Mouse (Mus musculus) urinary bladder, postnatal 10 days (tissue): Measurements from ENCODE around the gene Lsm7.
A peak's percentile ranks its signal among the peaks of the same experiment; 100 is the strongest.
"Not testable (repeated sequence)": the region's sequence is repeated elsewhere in the genome, so short reads cannot be mapped to it uniquely, and the experiment has no call there.

Experiments
- DNase-seq: peaks from one replicate; pipeline ENCODE4 v3.0.0; 2022; ENCODE audit warnings: low spot score

Gene Lsm7

GRCm38 (mm10) chr10:80835617-80836016 is 19.4 kb downstream of the Lsm7 start:
- DNase-seq: no peak

DNA sequence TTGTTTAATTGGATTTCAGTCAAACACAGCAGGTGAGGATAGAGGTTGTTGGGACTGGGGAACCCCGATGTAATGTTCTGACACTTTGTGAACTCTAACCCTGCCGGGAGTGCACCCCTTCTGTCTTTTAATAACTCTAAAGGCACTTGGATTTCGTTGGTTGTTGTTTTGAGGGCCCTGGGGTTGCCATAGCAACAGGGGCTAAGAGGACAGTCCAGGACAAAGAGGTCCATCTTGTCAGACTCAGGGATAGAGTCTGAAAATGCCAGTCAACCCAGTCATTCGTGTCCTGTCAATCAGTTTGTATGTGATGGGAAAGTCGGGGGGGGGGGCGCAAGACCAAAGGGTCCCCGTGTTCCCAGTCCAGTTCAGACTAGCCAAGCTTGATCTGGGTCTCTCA is 22.2 kb downstream of the Lsm7 start:
- DNase-seq: no peak

GRCm38 (mm10) chr10:80831136-80831535 is 23.9 kb downstream of the Lsm7 start:
- no peak for DNase-seq

DNA sequence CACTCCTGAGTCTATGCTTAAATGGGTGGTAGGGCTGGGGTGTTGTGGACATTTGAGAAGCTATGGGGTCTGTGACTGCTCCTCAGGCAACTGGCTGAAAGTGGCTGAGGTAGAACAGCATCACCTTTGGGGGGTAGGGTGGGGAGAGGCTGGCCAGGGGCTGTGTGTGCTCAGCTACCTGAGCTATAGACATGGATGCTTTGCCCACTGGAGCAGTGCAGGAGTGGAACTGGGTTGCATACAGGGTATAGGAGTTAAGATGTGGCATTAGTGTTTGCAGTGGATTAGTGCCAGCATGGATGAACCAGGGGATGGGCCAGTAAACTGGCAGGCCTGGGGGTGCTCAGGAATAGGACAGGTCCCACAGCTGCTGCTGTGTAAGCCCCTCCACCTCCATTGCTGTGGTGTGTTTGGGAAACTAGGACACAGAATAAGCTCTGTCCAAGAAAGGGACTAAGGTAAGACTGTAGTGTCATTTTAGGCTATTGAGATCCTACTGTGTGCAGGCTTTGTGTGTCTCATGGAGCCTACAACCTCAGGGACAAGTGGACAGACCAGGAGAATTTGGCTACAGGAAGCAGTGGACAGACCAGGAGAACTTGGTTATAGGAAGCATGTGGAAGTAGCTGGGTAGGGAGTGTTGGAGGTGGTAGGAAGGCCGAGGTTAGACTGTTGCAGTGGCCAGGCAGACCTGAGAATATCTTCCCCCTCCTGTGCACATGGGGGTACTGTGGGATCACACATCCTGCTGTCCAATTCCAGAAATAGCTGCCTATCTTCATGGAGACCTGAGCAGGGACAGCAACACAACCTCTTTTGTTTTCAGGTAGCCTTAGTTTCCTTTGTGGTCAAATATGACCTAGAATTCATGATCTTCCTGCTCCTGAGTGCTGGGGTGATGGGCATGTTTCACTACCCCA is 25.4 kb downstream of the Lsm7 start:
- no peak for DNase-seq

DNA sequence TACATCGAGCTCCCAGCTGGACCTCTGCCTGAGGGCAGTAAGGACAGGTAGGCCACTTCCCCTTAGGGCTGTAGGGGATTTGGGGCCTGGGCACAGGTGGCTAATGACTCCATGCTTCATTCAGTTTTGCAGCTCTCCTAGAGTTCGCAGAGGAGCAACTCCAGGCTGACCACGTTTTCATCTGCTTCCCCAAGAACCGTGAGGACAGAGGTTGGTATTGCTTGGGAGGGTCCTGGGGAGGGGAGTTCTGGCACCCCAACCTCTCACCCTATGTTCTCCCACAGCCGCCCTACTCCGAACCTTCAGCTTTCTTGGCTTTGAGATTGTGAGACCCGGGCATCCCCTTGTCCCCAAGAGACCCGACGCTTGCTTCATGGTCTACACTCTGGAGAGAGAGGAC is 26.4 kb downstream of the Lsm7 start:
- DNase-seq: not testable (repeated sequence)

- no peak for DNase-seq
These were observed 27.1 kb downstream of the Lsm7 start for GRCm38 (mm10) chr10:80827870-80828420.

DNA sequence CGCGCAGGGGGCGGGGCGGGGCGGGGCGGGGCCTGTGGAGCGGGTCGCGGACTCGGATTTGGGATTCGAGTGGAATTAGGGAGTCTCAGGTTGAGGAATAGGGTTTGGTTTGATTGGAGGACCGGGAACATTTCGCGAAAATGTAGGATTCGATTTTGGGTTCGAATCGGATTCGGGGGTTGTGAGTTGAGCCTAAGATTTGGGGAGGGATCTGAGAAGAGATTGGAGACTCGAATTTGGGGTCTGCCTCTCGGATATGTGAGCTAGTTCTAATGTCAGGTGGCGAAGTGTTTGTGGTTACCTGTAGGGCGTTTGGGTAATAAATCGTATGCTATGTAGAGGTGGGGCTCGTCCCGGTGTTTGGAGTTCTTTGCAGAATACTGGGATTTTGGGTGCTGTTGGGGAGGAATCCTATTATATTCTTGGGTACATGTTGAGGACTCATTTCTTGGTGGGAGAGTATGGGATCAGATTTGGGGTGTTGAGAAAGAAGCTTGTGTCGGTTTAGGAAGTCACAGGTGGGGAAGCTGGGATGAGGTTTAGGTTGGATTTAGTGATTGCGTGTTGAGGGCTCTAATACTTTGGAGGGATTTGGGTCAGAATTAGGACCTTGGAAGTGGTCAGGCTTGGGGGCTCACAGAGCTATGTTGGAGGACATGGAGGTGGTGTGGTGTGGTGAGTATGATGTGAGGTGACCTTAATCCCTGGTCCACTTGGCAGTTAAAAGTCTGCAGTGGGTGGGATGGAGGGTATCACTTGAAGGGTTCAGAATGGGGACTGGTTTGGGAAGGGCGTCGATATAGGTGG is 27.7 kb downstream of the Lsm7 start:
- DNase-seq: no peak

DNA sequence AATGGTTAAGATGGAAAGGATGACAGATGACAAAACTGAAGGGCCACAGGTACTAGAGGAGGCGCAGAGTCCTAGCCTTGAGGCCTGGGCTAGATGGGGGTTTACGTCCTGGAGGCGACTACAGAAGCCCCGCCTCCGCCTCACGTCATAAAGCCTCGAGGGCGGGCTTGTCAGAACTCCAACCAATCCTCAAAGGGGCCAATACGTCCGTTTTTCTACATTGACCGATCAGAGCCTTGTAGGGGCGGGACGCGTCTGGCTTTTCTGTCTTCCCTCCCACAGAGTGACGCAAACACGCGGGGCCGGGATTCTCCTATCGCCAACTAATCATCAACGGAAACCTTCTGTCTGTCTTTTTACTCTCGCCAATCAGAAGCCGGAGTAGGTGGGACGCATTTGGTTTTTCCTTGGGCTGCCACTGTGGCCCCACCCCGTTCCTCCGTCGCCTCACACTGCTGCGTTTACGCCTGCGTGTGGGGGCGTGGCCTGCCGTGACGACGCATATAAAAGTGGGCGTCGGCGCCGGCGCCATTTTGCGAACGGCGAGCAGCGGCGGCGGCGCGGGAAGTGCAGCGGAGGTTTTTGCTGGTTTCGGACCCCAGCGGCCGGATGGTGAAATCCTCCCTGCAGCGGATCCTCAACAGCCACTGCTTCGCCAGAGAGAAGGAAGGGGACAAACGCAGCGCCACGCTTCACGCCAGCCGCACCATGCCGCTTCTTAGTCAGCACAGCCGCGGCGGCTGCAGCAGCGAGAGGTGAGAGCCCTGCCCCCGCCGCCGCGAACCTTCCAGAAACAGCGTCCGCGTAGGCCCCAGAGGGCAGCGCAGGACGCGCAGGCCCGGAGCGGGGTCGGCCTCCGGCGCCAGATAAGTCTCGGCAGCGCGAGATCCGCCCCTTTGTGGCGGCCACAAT is 28.6 kb downstream of the Lsm7 start, which contains the start of gene Oaz1:
Gene Oaz1, plus strand, starts transcription at position 506 of the 912 bp plus-strand sequence.
- DNase-seq: peak; percentile 85

GRCm38 (mm10) chr10:80824827-80825226 is 30.2 kb downstream of the Lsm7 start:
- no peak for DNase-seq

DNA sequence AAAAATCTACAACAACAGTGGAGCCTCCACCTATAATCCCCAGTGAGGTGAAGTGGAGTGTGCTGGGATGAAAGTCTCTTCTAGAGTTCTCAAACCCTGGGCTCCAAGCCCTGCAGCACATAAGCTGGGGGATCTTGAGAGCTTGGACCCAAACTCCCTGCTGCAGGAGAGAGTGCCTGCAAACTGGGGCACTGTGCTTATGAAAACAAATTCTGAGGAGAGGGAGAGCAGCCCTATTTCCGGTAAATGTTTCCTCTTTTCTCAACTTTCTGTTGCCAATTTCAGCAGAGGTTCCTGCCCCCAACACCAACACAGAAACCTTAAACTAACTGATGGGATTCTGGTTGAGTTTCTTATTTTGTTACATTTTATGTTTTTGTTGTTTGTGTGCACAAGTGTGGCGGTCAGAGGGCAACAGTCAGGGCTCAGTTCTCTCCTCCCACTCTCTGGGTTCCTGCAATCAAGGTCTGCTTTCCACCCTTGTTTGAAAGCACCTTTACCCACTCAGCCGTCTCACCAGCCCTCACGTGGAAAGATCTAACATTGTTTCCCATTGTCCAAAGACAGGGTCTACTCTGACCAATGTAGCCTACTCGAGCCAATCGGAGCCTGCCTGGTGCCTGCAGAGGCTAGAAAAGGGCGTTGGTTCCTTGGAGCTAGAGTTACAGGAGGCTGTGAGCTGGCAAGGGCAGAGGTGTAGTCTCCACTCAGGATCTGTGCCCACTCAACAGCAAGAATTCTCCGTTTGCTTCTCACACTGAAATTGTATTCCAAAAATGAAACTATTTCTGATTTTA is 31.0 kb downstream of the Lsm7 start:
- DNase-seq: no peak

DNA sequence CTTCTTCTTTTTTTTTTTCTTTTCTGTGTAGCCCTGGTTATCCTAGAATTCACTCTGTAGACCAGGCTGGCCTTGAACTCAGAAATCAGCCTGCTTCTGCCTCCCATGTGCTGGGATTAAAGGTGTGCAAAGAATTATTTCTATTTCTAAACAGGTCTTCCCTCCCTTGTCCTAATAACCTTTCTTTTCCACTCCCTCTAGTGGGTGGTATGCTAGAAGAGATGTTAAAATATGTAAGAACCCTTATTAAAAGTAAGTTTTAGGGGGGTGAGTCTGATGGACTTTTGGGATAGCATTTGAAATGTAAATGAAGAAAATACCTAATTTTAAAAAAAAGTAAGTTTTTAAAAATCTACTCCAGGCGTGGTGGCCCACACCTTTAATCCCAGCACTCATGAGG is 31.7 kb downstream of the Lsm7 start:
- DNase-seq: no peak

DNA sequence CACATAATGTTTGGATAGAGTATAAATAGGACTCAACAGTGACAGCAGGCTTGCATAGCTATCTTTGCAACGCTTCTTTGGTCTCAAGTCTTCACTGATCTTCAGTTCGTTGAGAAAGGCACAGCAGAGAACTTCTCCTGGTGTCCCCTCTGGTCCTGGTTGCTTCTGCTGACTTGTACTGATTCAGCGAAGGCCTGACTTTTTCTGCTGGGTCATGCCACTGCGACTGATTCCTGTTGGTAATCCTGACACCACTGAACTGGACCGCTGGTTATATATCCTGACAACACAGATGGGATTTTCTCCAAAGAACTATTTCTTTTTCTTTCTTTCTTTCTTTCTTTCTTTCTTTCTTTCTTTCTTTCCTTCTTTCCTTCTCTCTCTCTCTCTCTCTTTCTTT is 32.5 kb downstream of the Lsm7 start:
- no peak for DNase-seq

GRCm38 (mm10) chr10:80821991-80822390 is 33.0 kb downstream of the Lsm7 start:
- no peak for DNase-seq

- no peak for DNase-seq
These were observed 35.6 kb downstream of the Lsm7 start for GRCm38 (mm10) chr10:80819406-80819805.

- DNase-seq: no peak
These were observed 36.3 kb downstream of the Lsm7 start for GRCm38 (mm10) chr10:80818599-80819281.

- not testable (repeated sequence) for DNase-seq
These were observed 37.1 kb downstream of the Lsm7 start for GRCm38 (mm10) chr10:80817955-80818354.

DNA sequence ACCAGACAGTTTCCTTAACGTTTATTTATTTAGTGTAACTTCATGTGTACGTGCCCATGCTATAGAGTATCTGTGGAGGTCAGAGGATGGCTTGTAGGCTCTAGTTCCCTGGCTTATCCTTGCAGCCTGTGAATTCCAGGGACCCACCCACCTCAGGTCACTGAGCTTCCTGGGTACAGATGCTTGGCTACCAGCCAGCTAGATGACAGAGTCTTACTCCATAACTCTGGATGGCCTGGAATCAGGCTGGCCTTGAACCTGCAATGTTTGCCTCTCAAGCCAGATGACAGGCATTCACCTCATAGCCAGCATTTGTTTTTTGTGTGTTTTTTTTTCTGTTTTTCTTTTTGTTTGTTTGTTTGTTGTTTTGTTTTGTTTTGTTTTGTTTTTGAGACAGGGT is 37.8 kb downstream of the Lsm7 start:
- DNase-seq: no peak

- not testable (repeated sequence) for DNase-seq
These were observed 38.7 kb downstream of the Lsm7 start for GRCm38 (mm10) chr10:80816303-80816702.

DNA sequence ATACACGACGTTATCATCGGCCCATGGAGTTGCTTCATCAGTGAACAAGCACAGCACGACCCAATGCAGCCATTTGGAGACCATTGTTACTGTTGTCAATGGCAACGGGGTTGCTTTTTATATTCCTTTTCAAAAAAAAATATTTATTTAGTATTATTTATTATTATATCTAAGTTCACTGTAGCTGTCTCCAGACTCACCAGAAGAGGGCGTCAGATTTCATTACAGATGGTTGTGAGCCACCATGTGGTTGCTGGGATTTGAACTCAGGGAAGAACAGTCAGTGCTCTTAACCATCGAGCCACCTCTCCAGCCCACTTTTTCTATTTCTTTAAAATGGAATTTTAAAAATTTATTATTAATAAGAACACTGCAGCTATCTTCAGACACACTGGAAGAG is 40.2 kb downstream of the Lsm7 start:
- DNase-seq: no peak

- no peak for DNase-seq
These were observed 41.6 kb downstream of the Lsm7 start, which contains the start of gene Jsrp1 for GRCm38 (mm10) chr10:80813366-80813765. Jsrp1 (minus strand) TSS chr10:80813498.
